Mouse (Mus musculus) C2C12 (cell line): ENCODE results near the gene Nhsl2.

Experiments
- CEBPB ChIP-seq: IDR thresholded peaks from one replicate; pipeline ENCODE4 v1.6.1; 2011; ENCODE audit warnings: low read depth, mild to moderate bottlenecking, control low read depth, moderate library complexity
- CTCF ChIP-seq: IDR thresholded peaks from one replicate; pipeline ENCODE4 v1.5.1; 2011; ENCODE audit not compliant: control insufficient read depth, insufficient read depth, insufficient read length
- FOSL1 ChIP-seq: IDR thresholded peaks from one replicate; pipeline ENCODE4 v1.8.0; 2011; ENCODE audit warnings: mild to moderate bottlenecking, low read length; ENCODE audit not compliant: poor library complexity, insufficient read depth, severe bottlenecking
- MAX ChIP-seq: IDR thresholded peaks from one replicate; pipeline ENCODE4 v1.6.1; 2011; ENCODE audit warnings: mild to moderate bottlenecking, control low read depth
- MYOD1 ChIP-seq: IDR thresholded peaks from one replicate; pipeline ENCODE4 v1.6.1; 2011; ENCODE audit warnings: low read depth; ENCODE audit not compliant: control insufficient read depth, insufficient read length
- MYOG ChIP-seq: IDR thresholded peaks from one replicate; pipeline ENCODE4 v1.6.1; 2011; ENCODE audit not compliant: control insufficient read depth, insufficient read length; ENCODE audit errors: extremely low read depth
- USF1 ChIP-seq: IDR thresholded peaks from one replicate; pipeline ENCODE4 v1.6.1; 2011; ENCODE audit warnings: low read depth, mild to moderate bottlenecking, control low read depth, moderate library complexity

- TF ChIP-seq CTCF: no peak
- TF ChIP-seq FOSL1: no peak
- no peak for TF ChIP-seq USF1
- TF ChIP-seq MAX: no peak
- no peak for TF ChIP-seq MYOD1
- no peak for TF ChIP-seq MYOG
- TF ChIP-seq CEBPB: no peak
Observed at GRCm38 (mm10) chrX:101983638-101984037, 134.5 kb downstream of the Nhsl2 start.
